Mouse (Mus musculus) hindbrain, embryonic 13.5 days (tissue): ENCODE results near the gene Ntf3. TPM values are rescaled to one million over a fixed set of nuclear protein-coding genes. Genes with fewer than 3 reads are reported as not detected.

Experiments
- ATAC-seq: fragments of 200-750 bp; cut with Nextera tagmentation; 2 replicates; pipeline ENCODE4 v1.8.0; 2017; ENCODE audit warnings: moderate TSS enrichment; ENCODE audit not compliant: low FRiP score
- H3K27ac ChIP-seq: fragments of 300-500 bp; sonication (generic); 2 replicates; pipeline ENCODE4 v1.5.1; 2015; ENCODE audit warnings: inconsistent platforms, mild to moderate bottlenecking, moderate library complexity
- H3K27me3 ChIP-seq: fragments of 300-500 bp; sonication (generic); 2 replicates; pipeline ENCODE4 v1.6.1; 2015; ENCODE audit warnings: mild to moderate bottlenecking, inconsistent platforms
- H3K36me3 ChIP-seq: fragments of 300-500 bp; sonication (generic); 2 replicates; pipeline ENCODE4 v1.6.1; 2015; ENCODE audit warnings: mild to moderate bottlenecking, inconsistent platforms
- H3K4me1 ChIP-seq: fragments of 300-500 bp; sonication (generic); replicated peaks from 2 replicates; pipeline ENCODE4 v1.6.1; 2015; ENCODE audit warnings: inconsistent platforms
- H3K4me2 ChIP-seq: fragments of 300-500 bp; sonication (generic); 2 replicates; pipeline ENCODE4 v1.6.1; 2015; ENCODE audit warnings: inconsistent platforms, mild to moderate bottlenecking, moderate library complexity
- H3K4me3 ChIP-seq: fragments of 300-500 bp; sonication (generic); 2 replicates; pipeline ENCODE4 v1.5.1; 2015; ENCODE audit warnings: mild to moderate bottlenecking, inconsistent platforms
- H3K9ac ChIP-seq: fragments of 300-500 bp; sonication (generic); 2 replicates; pipeline ENCODE4 v1.6.1; 2015; ENCODE audit warnings: mild to moderate bottlenecking, inconsistent platforms
- H3K9me3 ChIP-seq: fragments of 300-500 bp; sonication (generic); 2 replicates; pipeline ENCODE4 v1.6.1; 2016; ENCODE audit warnings: inconsistent platforms
- WGBS: fragments of 180-500 bp; shearing (Covaris S2); methylation state at CpG from one replicate; pipeline ENCODE4 v1.1.7; 2015; 5-methylcytosine and 5-hydroxymethylcytosine counted together
- polyA plus RNA-seq: library from polyadenylated mRNA; unstranded; fragments of >200 nt; fragmentation: Nextera tagmentation; extraction: Ambion mirVana; gene quantifications from 2 replicates; pipeline ENCODE4 v1.2.1, GENCODE M21; 2015

Gene Ntf3
- 1.0 and 1.2 TPM in 2 replicates for polyA plus RNA-seq

- peaks cover 49% of the 10 kb centered on the region for H3K4me1 ChIP-seq
- no peak for ATAC-seq
- under 1% methylated on average over 27 of the region's 27 CpGs for WGBS
Measured at GRCm38 (mm10) chr6:126166548-126167207, at the start of gene Ntf3. Gene Ntf3 (minus strand): TSS chr6:126166910.

GRCm38 (mm10) chr6:126213330-126213729 is 46.6 kb upstream of the Ntf3 start:
- WGBS = 78% methylated on average over 5 of the region's 5 CpGs
- no peak overlapping the region for H3K4me3 ChIP-seq
- H3K4me2 ChIP-seq = no peak overlapping the region
- H3K27ac ChIP-seq = no peak overlapping the region
- no peaks in the 10 kb centered on the region for H3K9me3 ChIP-seq
- H3K4me1 ChIP-seq = no peaks in the 10 kb centered on the region
- H3K27me3 ChIP-seq = no peaks in the 10 kb centered on the region
- ATAC-seq = no peak
- H3K36me3 ChIP-seq = no peaks in the 10 kb centered on the region
- no peak overlapping the region for H3K9ac ChIP-seq

More at GRCm38 (mm10) chr6:126166548-126167207, at the start of gene Ntf3:
- no peak within 1 kb of the TSS for H3K27ac ChIP-seq
- 0 out of 2 replicates have a peak within 1 kb of the TSS, but pooled peaks have one; percentile 30 for H3K9ac ChIP-seq
- no peaks in the 10 kb centered on the region for H3K9me3 ChIP-seq
- H3K27me3 ChIP-seq = peaks cover 69% of the 10 kb centered on the region
- H3K36me3 ChIP-seq = no peaks in the 10 kb centered on the region
- H3K4me2 ChIP-seq = peak within 1 kb of the TSS; percentile 57
- peak within 1 kb of the TSS; percentile 33 for H3K4me3 ChIP-seq

GRCm38 (mm10) chr6:126203366-126203765 is 36.7 kb upstream of the Ntf3 start:
- no peak overlapping the region for H3K4me3 ChIP-seq
- no peak overlapping the region for H3K27ac ChIP-seq
- no peaks in the 10 kb centered on the region for H3K27me3 ChIP-seq
- no peak overlapping the region for H3K9ac ChIP-seq
- no peak for ATAC-seq
- no peaks in the 10 kb centered on the region for H3K36me3 ChIP-seq
- no peaks in the 10 kb centered on the region for H3K9me3 ChIP-seq
- WGBS = 85% methylated on average over 4 of the region's 4 CpGs
- H3K4me1 ChIP-seq = 0 out of 2 replicates have a peak, but pooled peaks cover 4% of the 10 kb centered on the region
- H3K4me2 ChIP-seq = no peak overlapping the region

- Histone ChIP-seq H3K27ac (no peak overlapping the region), H3K4me3 (no peak overlapping the region), H3K4me2 (no peak overlapping the region), H3K4me1 (0 out of 2 replicates have a peak, but pooled peaks cover 4% of the 10 kb centered on the region), H3K9ac (no peak overlapping the region), H3K27me3 (no peaks in the 10 kb centered on the region), H3K36me3 (no peaks in the 10 kb centered on the region), H3K9me3 (no peaks in the 10 kb centered on the region)
- 79% methylated on average over 7 of the region's 7 CpGs for WGBS
- ATAC-seq = peak; percentile 59; the same call in 1 of the 2 replicates
Measured at GRCm38 (mm10) chr6:126202959-126203358, 36.2 kb upstream of the Ntf3 start.

- Histone ChIP-seq H3K4me1 (0 out of 2 replicates have a peak, but pooled peaks cover 4% of the 10 kb centered on the region), H3K36me3 (no peaks in the 10 kb centered on the region), H3K4me3 (no peak overlapping the region), H3K27me3 (no peaks in the 10 kb centered on the region), H3K9me3 (no peaks in the 10 kb centered on the region), H3K27ac (no peak overlapping the region), H3K9ac (no peak overlapping the region), H3K4me2 (no peak overlapping the region)
- WGBS = 67% methylated on average over 2 of the region's 2 CpGs
- ATAC-seq = no peak
Measured at GRCm38 (mm10) chr6:126201721-126202120, 35.0 kb upstream of the Ntf3 start.

- no peaks in the 10 kb centered on the region for H3K36me3 ChIP-seq
- H3K4me2 ChIP-seq = no peak overlapping the region
- no peak overlapping the region for H3K27ac ChIP-seq
- no peaks in the 10 kb centered on the region for H3K9me3 ChIP-seq
- no peak overlapping the region for H3K9ac ChIP-seq
- no peaks in the 10 kb centered on the region for H3K27me3 ChIP-seq
- 0 out of 2 replicates have a peak, but pooled peaks cover 4% of the 10 kb centered on the region for H3K4me1 ChIP-seq
- 73% methylated on average over 2 of the region's 2 CpGs for WGBS
- H3K4me3 ChIP-seq = no peak overlapping the region
- ATAC-seq = no peak
Measured at GRCm38 (mm10) chr6:126199916-126200315, 33.2 kb upstream of the Ntf3 start.

GRCm38 (mm10) chr6:126194760-126195159 is 28.1 kb upstream of the Ntf3 start:
- ATAC-seq = no peak
- 81% methylated on average over 4 of the region's 4 CpGs for WGBS
- H3K4me2 ChIP-seq = no peak overlapping the region

GRCm38 (mm10) chr6:126190218-126190871 is 23.6 kb upstream of the Ntf3 start:
- 91% methylated on average over 10 of the region's 10 CpGs for WGBS
- Histone ChIP-seq H3K4me3 (no peak overlapping the region), H3K9me3 (no peaks in the 10 kb centered on the region), H3K4me1 (no peaks in the 10 kb centered on the region), H3K27ac (no peak overlapping the region), H3K27me3 (no peaks in the 10 kb centered on the region), H3K4me2 (no peak overlapping the region), H3K9ac (no peak overlapping the region), H3K36me3 (no peaks in the 10 kb centered on the region)
- ATAC-seq = no peak

More at GRCm38 (mm10) chr6:126194760-126195159, 28.1 kb upstream of the Ntf3 start:
- Histone ChIP-seq H3K27ac (no peak overlapping the region), H3K9ac (no peak overlapping the region), H3K4me3 (no peak overlapping the region), H3K4me1 (no peaks in the 10 kb centered on the region), H3K9me3 (no peaks in the 10 kb centered on the region), H3K27me3 (no peaks in the 10 kb centered on the region), H3K36me3 (no peaks in the 10 kb centered on the region)

GRCm38 (mm10) chr6:126187400-126187799 is 20.7 kb upstream of the Ntf3 start:
- Histone ChIP-seq H3K36me3 (no peaks in the 10 kb centered on the region), H3K4me2 (no peak overlapping the region), H3K4me1 (no peaks in the 10 kb centered on the region), H3K9me3 (no peaks in the 10 kb centered on the region), H3K9ac (no peak overlapping the region), H3K27me3 (no peaks in the 10 kb centered on the region), H3K27ac (no peak overlapping the region), H3K4me3 (no peak overlapping the region)
- 44% methylated on average over 8 of the region's 8 CpGs for WGBS
- no peak for ATAC-seq

- Histone ChIP-seq H3K9me3 (no peaks in the 10 kb centered on the region), H3K9ac (no peak overlapping the region), H3K36me3 (no peaks in the 10 kb centered on the region), H3K27me3 (no peaks in the 10 kb centered on the region), H3K4me1 (no peaks in the 10 kb centered on the region), H3K27ac (no peak overlapping the region), H3K4me3 (no peak overlapping the region), H3K4me2 (no peak overlapping the region)
- ATAC-seq = no peak
- WGBS = 59% methylated on average over 1 of the region's 1 CpGs
Measured at GRCm38 (mm10) chr6:126186116-126186515, 19.4 kb upstream of the Ntf3 start.

GRCm38 (mm10) chr6:126172071-126172470 is 5.4 kb upstream of the Ntf3 start:
- Histone ChIP-seq H3K4me3 (no peak overlapping the region), H3K4me2 (no peak overlapping the region), H3K27ac (no peak overlapping the region), H3K9me3 (no peaks in the 10 kb centered on the region), H3K9ac (no peak overlapping the region), H3K4me1 (peaks cover 2% of the 10 kb centered on the region; the same call in 1 of the 2 replicates), H3K27me3 (peaks cover 15% of the 10 kb centered on the region), H3K36me3 (no peaks in the 10 kb centered on the region)
- no peak for ATAC-seq
- WGBS = 91% methylated on average over 1 of the region's 1 CpGs

- Histone ChIP-seq H3K27me3 (peaks cover 28% of the 10 kb centered on the region), H3K27ac (no peak overlapping the region), H3K4me2 (no peak overlapping the region), H3K4me1 (peaks cover 15% of the 10 kb centered on the region), H3K36me3 (no peaks in the 10 kb centered on the region), H3K4me3 (no peak overlapping the region), H3K9me3 (no peaks in the 10 kb centered on the region), H3K9ac (no peak overlapping the region)
- 91% methylated on average over 4 of the region's 4 CpGs for WGBS
- no peak for ATAC-seq
Measured at GRCm38 (mm10) chr6:126170772-126171171, 4.1 kb upstream of the Ntf3 start.
